In genomic region chr3:97653781-97654180, GRCm38 (mm10) we compare ENCODE assay signal across 38 mouse cellular contexts. TPM values are rescaled to one million over a fixed set of nuclear protein-coding genes. Genes with fewer than 3 reads are reported as not detected.
"Had no signal": no experiment of that assay in that cellular context is flagged by ENCODE, and none has a peak within 500 bp of the region (broad histone marks: within the 10 kb centered on the region; RNA-seq: fewer than 3 reads in every experiment).

No protein-coding gene starts in this region.

- H3K27me3 ChIP-seq: embryonic facial prominence, embryonic 12.5 days; embryonic facial prominence, embryonic 13.5 days; embryonic facial prominence, embryonic 15.5 days; forebrain, embryonic 12.5 days; forebrain, embryonic 13.5 days; forebrain, embryonic 15.5 days had no signal

- H3K27ac ChIP-seq: embryonic facial prominence, embryonic 10.5 days; embryonic facial prominence, embryonic 12.5 days; embryonic facial prominence, embryonic 13.5 days; embryonic facial prominence, embryonic 15.5 days; forebrain, embryonic 10.5 days; forebrain, embryonic 12.5 days; forebrain, embryonic 13.5 days; forebrain, embryonic 15.5 days; heart, adult 2 months had no signal

- H3K9me3 ChIP-seq: embryonic facial prominence, embryonic 10.5 days; embryonic facial prominence, embryonic 12.5 days; embryonic facial prominence, embryonic 13.5 days; embryonic facial prominence, embryonic 15.5 days; forebrain, embryonic 10.5 days; forebrain, embryonic 12.5 days; forebrain, embryonic 13.5 days; forebrain, embryonic 15.5 days had no signal

- DNase-seq: cerebellum, adult 2 months; cerebellum, adult 8-10 months; cerebellum, adult 9-10 months; cerebellum, adult 9-11 months; cerebellum, postnatal 10 days; cerebellum, postnatal 14 days; cerebellum, postnatal 25 days; cerebellum, postnatal 36 days; embryo, embryonic 11 days; forebrain, postnatal 0 days; gastrocnemius, postnatal 14 days; gastrocnemius, postnatal 25 days; gastrocnemius, postnatal 36 days; heart, adult 18-20 months; heart, adult 2 months had no signal

- H3K4me3 ChIP-seq: embryonic facial prominence, embryonic 10.5 days; embryonic facial prominence, embryonic 12.5 days; embryonic facial prominence, embryonic 13.5 days; embryonic facial prominence, embryonic 15.5 days; erythroblast, embryonic 14.5 days; forebrain, embryonic 10.5 days; forebrain, embryonic 12.5 days; forebrain, embryonic 13.5 days; forebrain, embryonic 15.5 days; heart, adult 2 months had no signal

- H3K4me2 ChIP-seq: embryonic facial prominence, embryonic 12.5 days; embryonic facial prominence, embryonic 13.5 days; embryonic facial prominence, embryonic 15.5 days; forebrain, embryonic 12.5 days; forebrain, embryonic 13.5 days; forebrain, embryonic 15.5 days had no signal

- ATAC-seq: forebrain, embryonic 13.5 days; forebrain, embryonic 14.5 days; forebrain, embryonic 15.5 days; forebrain, embryonic 16.5 days; forebrain, postnatal 0 days had no signal

- H3K36me3 ChIP-seq: embryonic facial prominence, embryonic 10.5 days; embryonic facial prominence, embryonic 12.5 days; embryonic facial prominence, embryonic 13.5 days; embryonic facial prominence, embryonic 15.5 days; forebrain, embryonic 10.5 days; forebrain, embryonic 12.5 days; forebrain, embryonic 15.5 days had no signal

- H3K9ac ChIP-seq: embryonic facial prominence, embryonic 12.5 days; embryonic facial prominence, embryonic 13.5 days; embryonic facial prominence, embryonic 15.5 days; forebrain, embryonic 12.5 days; forebrain, embryonic 13.5 days; forebrain, embryonic 15.5 days; forebrain, postnatal 0 days had no signal

RNA-seq across cellular contexts. Expression of gene Gm17651, which starts 20.7 kb away (rescaled TPM):
- total RNA-seq: common myeloid progenitor, adult 5-6 weeks; forebrain, postnatal 0 days; gastrocnemius, adult 18-20 months; gastrocnemius, adult 8-10 months; gastrocnemius, postnatal 14 days; gastrocnemius, postnatal 25 days; gastrocnemius, postnatal 36 days; gastrocnemius, postnatal 4 days; granulocyte monocyte progenitor cell, adult 5-6 weeks; heart, adult 18-20 months; heart, adult 2 months; heart, adult 8-10 months had no signal
- polyA plus RNA-seq: cerebellum, adult 2 months; cortical plate, adult 2 months; embryonic facial prominence, embryonic 10.5 days; embryonic facial prominence, embryonic 11.5 days; embryonic facial prominence, embryonic 12.5 days; embryonic facial prominence, embryonic 13.5 days; embryonic facial prominence, embryonic 14.5 days; embryonic facial prominence, embryonic 15.5 days; erythroblast, embryonic 14.5 days; forebrain, embryonic 10.5 days; forebrain, embryonic 11.5 days; forebrain, embryonic 12.5 days; forebrain, embryonic 13.5 days; forebrain, embryonic 14.5 days; forebrain, embryonic 15.5 days; forebrain, embryonic 16.5 days; forebrain, postnatal 0 days; frontal cortex, adult 2 months; gonadal fat pad, adult 2 months; heart, adult 2 months had no signal
